Mouse (Mus musculus) embryonic facial prominence, embryonic 12.5 days (tissue): ENCODE results near the gene Foxp1. TPM values are rescaled to one million over a fixed set of nuclear protein-coding genes. Genes with fewer than 3 reads are reported as not detected.

Experiments
- ATAC-seq: fragments of 200-750 bp; cut with Nextera tagmentation; 2 replicates; pipeline ENCODE4 v1.8.0; 2017; ENCODE audit not compliant: insufficient number of reproducible peaks, insufficient read depth, low FRiP score, low TSS enrichment
- H3K27ac ChIP-seq: fragments of 300-500 bp; sonication (generic); 2 replicates; pipeline ENCODE4 v1.5.1; 2016; ENCODE audit warnings: mild to moderate bottlenecking
- H3K27me3 ChIP-seq: fragments of 300-500 bp; sonication (generic); 2 replicates; pipeline ENCODE4 v1.6.1; 2016; ENCODE audit warnings: mild to moderate bottlenecking, moderate library complexity
- H3K36me3 ChIP-seq: fragments of 300-500 bp; sonication (generic); 2 replicates; pipeline ENCODE4 v1.6.1; 2016; ENCODE audit warnings: mild to moderate bottlenecking
- H3K4me1 ChIP-seq: fragments of 300-500 bp; sonication (generic); 2 replicates; pipeline ENCODE4 v1.6.1; 2016
- H3K4me2 ChIP-seq: fragments of 300-500 bp; sonication (generic); replicated peaks from 2 replicates; pipeline ENCODE4 v1.6.1; 2016; ENCODE audit warnings: mild to moderate bottlenecking, moderate library complexity
- H3K4me3 ChIP-seq: fragments of 300-500 bp; sonication (generic); 2 replicates; pipeline ENCODE4 v1.5.1; 2016; ENCODE audit warnings: mild to moderate bottlenecking
- H3K9ac ChIP-seq: fragments of 300-500 bp; sonication (generic); 2 replicates; pipeline ENCODE4 v1.6.1; 2016; ENCODE audit warnings: mild to moderate bottlenecking, moderate library complexity
- H3K9me3 ChIP-seq: fragments of 300-500 bp; sonication (generic); 2 replicates; pipeline ENCODE4 v1.6.1; 2016; ENCODE audit warnings: mild to moderate bottlenecking, moderate library complexity
- WGBS: fragments of 180-500 bp; shearing (Covaris S2); methylation state at CpG from one replicate; pipeline ENCODE4 v1.1.7; 2016; 5-methylcytosine and 5-hydroxymethylcytosine counted together
- polyA plus RNA-seq: library from polyadenylated mRNA; unstranded; fragments of >200 nt; fragmentation: Nextera tagmentation; extraction: Ambion mirVana; gene quantifications from 2 replicates; pipeline ENCODE4 v1.2.1, GENCODE M21; 2016

Foxp1 gene
- polyA plus RNA-seq, 1 experiment from 2014 or later: 132 TPM

DNA sequence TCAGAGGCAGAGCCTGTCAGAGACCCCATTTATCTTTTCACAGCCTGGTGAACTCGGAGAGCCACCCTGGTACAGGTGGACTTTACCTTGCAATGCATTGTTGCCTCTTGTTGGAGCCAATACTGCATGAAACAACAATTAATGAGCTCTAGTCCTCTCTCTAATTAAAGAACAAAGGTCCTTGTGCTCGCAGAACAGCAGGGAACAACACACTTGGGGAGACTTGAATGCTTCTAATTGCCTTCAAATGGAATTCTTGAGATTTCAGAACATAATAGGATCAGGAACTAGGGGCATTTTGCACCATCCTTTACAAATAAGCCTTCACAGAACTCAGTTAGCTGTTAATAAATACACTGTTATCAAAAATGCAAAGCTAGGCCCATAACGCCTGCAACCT, 418.6 kb downstream of the Foxp1 start:
- Histone ChIP-seq H3K36me3 (no peaks in the 10 kb centered on the region), H3K27ac (no peak overlapping the region), H3K9ac (no peak overlapping the region), H3K4me2 (no peak overlapping the region), H3K4me3 (no peak overlapping the region), H3K9me3 (no peaks in the 10 kb centered on the region), H3K27me3 (no peaks in the 10 kb centered on the region; the same call in 1 of the 2 replicates), H3K4me1 (peaks cover 24% of the 10 kb centered on the region)
- 60% methylated on average over 3 of the region's 3 CpGs for WGBS
- no peak for ATAC-seq

DNA sequence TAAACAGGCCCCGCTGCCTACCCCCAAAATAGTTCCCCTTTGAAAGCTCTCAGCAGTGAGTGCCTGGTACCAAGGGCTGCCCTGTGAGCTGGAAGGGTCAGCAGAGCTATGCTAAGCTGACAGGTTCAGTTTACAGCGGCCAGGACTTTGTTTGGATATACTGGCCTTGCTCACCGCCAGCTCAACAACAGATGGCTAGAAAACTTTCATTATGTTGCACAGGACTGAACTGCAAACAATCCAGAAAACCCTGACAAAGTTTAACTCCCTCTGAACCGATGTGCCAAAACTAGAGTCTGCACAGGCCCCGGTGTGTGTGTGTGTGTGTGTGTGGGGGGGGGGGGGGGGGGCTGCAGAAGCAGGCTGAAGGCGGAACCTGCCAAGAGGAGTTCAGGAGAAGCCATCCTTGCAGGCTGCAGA, 421.0 kb downstream of the Foxp1 start:
- Histone ChIP-seq H3K4me2 (peak overlapping the region; percentile 23), H3K4me3 (no peak overlapping the region), H3K27me3 (no peaks in the 10 kb centered on the region; the same call in 1 of the 2 replicates), H3K27ac (peak overlapping the region; percentile 68; the same call in 1 of the 2 replicates), H3K36me3 (no peaks in the 10 kb centered on the region), H3K9me3 (no peaks in the 10 kb centered on the region), H3K9ac (no peak overlapping the region), H3K4me1 (peaks cover 36% of the 10 kb centered on the region)
- ATAC-seq: peak; percentile 54; the same call in 1 of the 2 replicates
- 3% methylated on average over 6 of the region's 6 CpGs for WGBS

DNA sequence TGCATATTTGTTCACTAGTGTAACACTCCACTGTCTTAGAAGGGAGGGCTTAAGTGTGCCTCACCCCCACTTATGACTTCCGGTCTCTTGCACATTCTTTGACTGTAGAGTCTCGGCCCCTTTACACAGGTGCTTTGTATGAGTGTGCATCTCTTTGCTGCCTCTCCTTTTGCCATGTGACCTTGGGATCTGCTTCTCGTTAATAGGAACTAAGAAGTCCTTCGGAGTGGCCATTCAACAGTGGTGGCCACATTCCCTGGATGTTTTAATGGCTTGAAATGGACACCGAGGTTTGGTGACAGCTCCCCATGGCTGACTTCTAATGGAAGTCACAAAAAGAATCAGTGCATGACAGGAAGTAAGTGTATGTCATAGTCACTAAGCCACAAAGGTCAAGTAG, 422.2 kb downstream of the Foxp1 start:
- Histone ChIP-seq H3K4me1 (peaks cover 47% of the 10 kb centered on the region), H3K36me3 (no peaks in the 10 kb centered on the region), H3K9ac (no peak overlapping the region), H3K27me3 (no peaks in the 10 kb centered on the region; the same call in 1 of the 2 replicates), H3K4me2 (no peak overlapping the region), H3K9me3 (no peaks in the 10 kb centered on the region), H3K27ac (no peak overlapping the region), H3K4me3 (no peak overlapping the region)
- 12% methylated on average over 5 of the region's 5 CpGs for WGBS
- no peak for ATAC-seq

DNA sequence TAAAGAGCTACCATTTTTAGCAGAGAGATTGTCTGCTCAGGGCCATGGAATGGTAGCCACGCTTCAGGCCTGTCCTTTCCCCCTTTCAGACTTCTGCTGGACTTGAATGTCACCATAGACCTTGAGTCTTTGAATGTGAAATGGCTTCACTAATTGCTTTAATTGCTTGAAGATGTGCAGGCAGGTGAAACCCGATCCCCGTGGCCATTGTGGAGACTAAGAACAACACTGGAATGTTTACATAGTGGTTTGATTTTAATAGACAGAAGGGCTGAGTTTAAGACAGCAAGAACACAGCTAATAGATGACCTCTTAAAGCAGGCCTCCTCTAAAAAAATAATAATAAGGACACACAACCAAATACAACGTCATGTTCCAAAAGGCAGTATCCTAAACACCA, 422.7 kb downstream of the Foxp1 start:
- H3K27ac ChIP-seq: no peak overlapping the region
- no peaks in the 10 kb centered on the region for H3K36me3 ChIP-seq
- H3K27me3 ChIP-seq: no peaks in the 10 kb centered on the region

DNA sequence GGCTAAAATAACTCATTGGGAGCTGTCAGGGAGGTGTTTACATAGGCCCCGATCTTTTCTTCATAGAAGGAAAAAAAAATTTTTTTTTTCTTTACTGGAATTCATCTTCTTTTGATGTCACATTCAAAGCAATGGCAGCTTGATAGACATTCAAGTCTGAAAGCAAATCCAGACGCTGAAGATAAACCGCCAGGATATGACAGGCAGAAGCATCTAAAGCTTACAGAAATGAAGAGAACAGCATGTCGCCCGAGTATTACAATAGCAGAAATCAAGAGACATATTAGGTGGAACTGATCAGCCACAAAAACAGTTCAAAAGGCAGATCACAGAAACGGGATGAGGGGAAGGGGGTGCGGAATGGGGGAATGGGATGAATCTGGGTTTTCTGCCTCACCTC, 425.3 kb downstream of the Foxp1 start:
- no peak for ATAC-seq
- Histone ChIP-seq H3K9me3 (no peaks in the 10 kb centered on the region), H3K27me3 (no peaks in the 10 kb centered on the region), H3K4me3 (no peak overlapping the region), H3K27ac (no peak overlapping the region), H3K4me1 (peaks cover 57% of the 10 kb centered on the region), H3K9ac (no peak overlapping the region), H3K4me2 (no peak overlapping the region), H3K36me3 (no peaks in the 10 kb centered on the region)
- WGBS: 53% methylated on average over 7 of the region's 7 CpGs

More for the DNA sequence above, 422.7 kb downstream of the Foxp1 start:
- H3K4me1 ChIP-seq: peaks cover 51% of the 10 kb centered on the region
- ATAC-seq: no peak
- H3K9ac ChIP-seq: no peak overlapping the region
- WGBS: 11% methylated on average over 4 of the region's 4 CpGs
- H3K4me3 ChIP-seq: no peak overlapping the region
- no peak overlapping the region for H3K4me2 ChIP-seq
- no peaks in the 10 kb centered on the region for H3K9me3 ChIP-seq

DNA sequence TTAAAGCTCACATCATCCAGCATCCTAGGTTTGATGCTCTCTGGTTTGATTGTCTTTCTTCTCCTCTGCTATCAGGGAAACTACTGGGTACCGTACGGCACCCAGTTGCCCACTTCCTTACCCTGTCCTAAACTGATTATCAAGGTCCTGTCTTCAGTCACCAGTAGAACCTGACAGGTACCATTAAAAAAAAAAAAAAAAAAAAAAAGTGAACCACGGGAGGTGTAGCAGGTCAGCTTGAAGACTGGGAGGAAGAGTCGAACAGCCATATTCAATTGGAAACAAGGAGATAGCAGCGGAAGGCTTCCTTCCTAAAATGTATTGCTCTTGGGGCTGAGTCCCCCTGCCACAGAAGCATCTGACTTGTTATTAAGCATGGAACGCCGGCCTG, 425.8 kb downstream of the Foxp1 start:
- no peaks in the 10 kb centered on the region for H3K27me3 ChIP-seq
- H3K9me3 ChIP-seq: no peaks in the 10 kb centered on the region
- no peak overlapping the region for H3K9ac ChIP-seq
- no peak overlapping the region for H3K4me2 ChIP-seq
- 68% methylated on average over 7 of the region's 7 CpGs for WGBS
- no peak for ATAC-seq
- peaks cover 57% of the 10 kb centered on the region for H3K4me1 ChIP-seq
- H3K36me3 ChIP-seq: no peaks in the 10 kb centered on the region
- no peak overlapping the region for H3K4me3 ChIP-seq
- H3K27ac ChIP-seq: no peak overlapping the region

DNA sequence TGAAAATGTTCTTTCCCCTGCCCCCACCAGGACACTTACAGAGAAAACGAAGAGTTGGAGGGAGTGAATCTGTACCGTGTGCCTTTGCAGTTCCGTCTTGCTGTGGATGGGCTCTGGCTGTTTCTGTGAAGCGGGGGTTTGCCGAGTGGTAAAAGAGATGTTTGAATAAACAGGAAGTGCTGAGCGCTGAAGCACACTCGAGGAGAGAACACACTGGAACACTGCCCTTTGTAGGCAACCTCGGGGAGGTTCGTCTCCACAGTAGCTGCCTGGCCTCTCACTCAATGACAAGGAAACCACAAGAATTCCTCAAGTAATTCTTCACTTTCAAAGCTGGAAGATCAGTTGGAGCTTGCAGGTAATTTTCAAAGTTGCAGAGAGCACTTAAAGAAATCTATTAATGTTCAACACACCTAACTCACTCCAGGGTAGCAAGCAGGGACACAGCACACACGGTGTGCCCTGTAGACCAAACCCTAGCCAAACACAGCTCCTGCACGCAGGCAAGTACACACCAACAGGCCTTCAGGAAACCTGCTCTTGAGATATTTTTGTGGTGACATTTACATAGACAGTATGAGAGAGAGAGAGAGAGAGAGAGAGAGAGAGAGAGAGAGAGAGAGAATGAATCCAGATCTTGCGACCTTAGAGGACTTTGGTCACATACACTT, 426.3 kb downstream of the Foxp1 start:
- H3K4me3 ChIP-seq: 0 out of 2 replicates have a peak overlapping the region, but pooled peaks have one; percentile 2
- H3K4me2 ChIP-seq: peak overlapping the region; percentile 49
- H3K36me3 ChIP-seq: no peaks in the 10 kb centered on the region
- no peak overlapping the region for H3K9ac ChIP-seq
- ATAC-seq: no peak
- peaks cover 55% of the 10 kb centered on the region for H3K4me1 ChIP-seq
- WGBS: 19% methylated on average over 12 of the region's 12 CpGs
- H3K27ac ChIP-seq: no peak overlapping the region
- no peaks in the 10 kb centered on the region for H3K27me3 ChIP-seq
- no peaks in the 10 kb centered on the region for H3K9me3 ChIP-seq

DNA sequence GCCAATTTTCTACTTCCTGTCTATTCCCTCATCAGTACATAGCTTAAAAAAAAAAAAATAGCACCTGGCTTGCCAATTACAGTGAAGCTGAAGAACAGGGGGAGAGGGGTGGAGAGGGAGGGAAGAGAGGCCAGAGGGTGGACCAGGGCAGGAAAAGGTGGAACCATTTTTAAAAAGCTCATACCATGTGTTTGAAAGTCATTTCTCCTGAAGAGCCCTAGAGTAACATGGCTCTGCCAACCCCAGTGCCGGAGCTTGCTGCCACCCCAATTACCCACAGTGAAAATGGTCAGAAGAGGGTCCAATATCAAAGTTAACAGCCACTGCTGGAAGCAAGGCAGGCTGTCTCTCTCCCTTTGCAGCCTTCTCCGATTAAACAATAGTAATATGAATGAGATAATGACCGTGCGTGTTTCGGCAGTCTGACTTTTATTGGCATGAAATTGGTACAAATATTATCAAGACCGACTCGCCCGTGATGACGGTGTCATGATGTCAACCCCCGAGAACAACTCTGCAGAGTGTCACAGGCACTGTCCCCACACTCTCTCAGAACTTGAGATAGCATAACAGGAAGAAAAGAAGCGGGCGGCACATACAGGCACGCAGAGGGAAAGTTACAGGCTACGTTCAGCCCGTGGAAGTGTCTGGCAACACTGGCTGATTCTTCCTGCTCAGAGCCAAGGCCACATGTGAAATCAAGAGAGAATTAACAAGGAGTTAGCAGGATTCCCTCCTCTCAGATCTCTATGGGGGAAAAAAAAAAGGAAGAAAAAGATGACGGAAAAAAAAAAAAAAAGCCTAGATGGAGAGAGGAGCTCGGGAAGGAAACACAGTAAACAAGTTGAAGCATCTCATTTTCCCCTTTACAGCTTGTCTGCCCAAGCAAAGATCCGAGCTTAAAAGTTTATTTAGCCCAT, 427.1 kb downstream of the Foxp1 start:
- H3K9me3 ChIP-seq: no peaks in the 10 kb centered on the region
- ATAC-seq: no peak
- no peaks in the 10 kb centered on the region for H3K36me3 ChIP-seq
- WGBS: 11% methylated on average over 18 of the region's 18 CpGs
- peaks cover 50% of the 10 kb centered on the region for H3K4me1 ChIP-seq
- no peak overlapping the region for H3K27ac ChIP-seq
- H3K4me2 ChIP-seq: peak overlapping the region; percentile 49
- no peaks in the 10 kb centered on the region for H3K27me3 ChIP-seq
- H3K4me3 ChIP-seq: peak overlapping the region; percentile 17
- no peak overlapping the region for H3K9ac ChIP-seq

DNA sequence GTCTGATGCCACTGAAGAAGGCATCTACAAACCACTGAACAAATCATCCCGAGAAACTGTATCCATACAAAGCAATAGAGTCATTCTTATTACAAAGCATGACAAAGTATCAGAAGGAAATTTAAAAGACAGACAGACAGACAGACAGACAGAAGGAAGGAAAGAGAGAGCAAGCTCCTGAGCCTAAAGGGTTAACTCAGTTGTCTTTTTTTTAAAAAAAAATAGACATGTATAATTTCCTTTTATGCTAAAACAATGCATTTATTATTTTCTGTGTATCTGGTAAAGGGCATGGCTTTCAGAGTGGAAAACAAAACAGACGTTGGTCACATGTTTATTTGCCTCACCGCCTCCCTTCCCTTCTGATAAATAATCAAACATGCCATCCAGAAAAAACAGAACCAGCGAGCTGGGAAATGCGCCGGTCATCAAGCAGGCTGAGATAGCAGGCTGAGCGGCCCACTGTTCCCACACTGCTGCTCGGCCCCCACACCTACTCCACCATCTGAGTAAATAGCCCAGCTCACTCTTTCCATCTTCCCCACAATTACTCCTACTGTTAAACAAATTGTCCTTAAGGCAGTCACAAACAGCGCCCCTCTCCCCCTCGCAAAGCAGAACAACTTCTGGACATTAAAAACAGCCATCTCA, 428.1 kb downstream of the Foxp1 start:
- peak overlapping the region; percentile 49 for H3K4me2 ChIP-seq

DNA sequence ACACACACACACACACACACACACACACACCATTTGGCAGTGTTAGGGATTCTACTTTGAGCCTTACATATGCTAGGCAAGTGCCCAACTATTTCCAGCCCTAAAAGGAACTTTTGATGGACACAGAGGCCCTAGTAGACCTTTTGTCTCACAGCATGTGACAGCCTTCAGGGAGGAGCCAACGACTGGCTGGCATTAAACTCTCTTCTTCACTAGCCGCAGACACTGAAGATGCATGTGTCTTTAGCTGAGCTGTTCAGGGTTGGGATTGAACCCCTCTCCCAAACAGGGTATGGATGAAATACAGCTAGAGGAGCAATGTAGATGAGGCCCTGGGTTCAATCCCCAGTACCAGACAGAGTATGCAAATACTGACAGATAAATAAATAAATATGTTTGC, 428.7 kb downstream of the Foxp1 start:
- no peak overlapping the region for H3K9ac ChIP-seq
- no peak overlapping the region for H3K27ac ChIP-seq
- no peak for ATAC-seq
- WGBS: 42% methylated on average over 2 of the region's 2 CpGs
- H3K4me2 ChIP-seq: no peak overlapping the region
- H3K4me1 ChIP-seq: peaks cover 42% of the 10 kb centered on the region
- H3K4me3 ChIP-seq: no peak overlapping the region
- H3K36me3 ChIP-seq: no peaks in the 10 kb centered on the region
- H3K27me3 ChIP-seq: no peaks in the 10 kb centered on the region
- H3K9me3 ChIP-seq: no peaks in the 10 kb centered on the region

More for the DNA sequence above, 428.1 kb downstream of the Foxp1 start:
- no peaks in the 10 kb centered on the region for H3K36me3 ChIP-seq
- no peaks in the 10 kb centered on the region for H3K9me3 ChIP-seq
- WGBS: 19% methylated on average over 10 of the region's 10 CpGs
- H3K4me1 ChIP-seq: peaks cover 42% of the 10 kb centered on the region
- no peaks in the 10 kb centered on the region for H3K27me3 ChIP-seq
- no peak overlapping the region for H3K9ac ChIP-seq
- no peak overlapping the region for H3K27ac ChIP-seq
- H3K4me3 ChIP-seq: 0 out of 2 replicates have a peak overlapping the region, but pooled peaks have one; percentile 5
- ATAC-seq: no peak

DNA sequence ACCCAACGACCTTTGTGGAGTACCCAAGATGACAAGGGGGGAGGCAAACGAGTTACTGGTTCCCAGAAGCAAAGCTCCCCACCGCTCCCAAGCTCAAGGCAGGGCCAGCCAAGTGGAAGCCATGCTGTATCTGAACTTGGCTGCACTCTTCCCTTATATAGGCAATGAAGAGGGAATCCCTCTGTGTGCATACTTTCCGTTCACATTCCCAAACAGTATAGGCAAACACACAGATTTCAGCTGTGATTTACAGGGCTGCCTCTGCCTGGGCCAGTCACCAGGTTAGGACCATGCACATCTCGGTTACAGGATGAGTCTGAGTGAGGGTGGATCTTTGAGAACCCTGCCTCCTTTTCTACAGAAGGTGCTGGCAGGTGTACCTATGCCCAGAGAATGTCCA, 429.3 kb downstream of the Foxp1 start:
- ATAC-seq: no peak
- Histone ChIP-seq H3K27ac (no peak overlapping the region), H3K4me3 (no peak overlapping the region), H3K36me3 (no peaks in the 10 kb centered on the region), H3K27me3 (no peaks in the 10 kb centered on the region), H3K4me1 (peaks cover 42% of the 10 kb centered on the region), H3K9me3 (no peaks in the 10 kb centered on the region), H3K4me2 (no peak overlapping the region), H3K9ac (no peak overlapping the region)
- WGBS: 62% methylated on average over 5 of the region's 5 CpGs
